Mouse (Mus musculus) liver, embryonic 13.5 days (tissue): Measurements from ENCODE around the gene Zfp213. TPM values are rescaled to one million over a fixed set of nuclear protein-coding genes. Genes with fewer than 3 reads are reported as not detected.
"Not testable (repeated sequence)": the region's sequence is repeated elsewhere in the genome, so short reads cannot be mapped to it uniquely, and the experiment has no call there.

Source experiments
- ATAC-seq: fragments of 200-750 bp; cut with Nextera tagmentation; 2 replicates; pipeline ENCODE4 v1.8.0; 2017; ENCODE audit warnings: low read depth, mild to moderate bottlenecking, moderate number of reproducible peaks, moderate library complexity
- DNase-seq: peaks from one replicate; pipeline ENCODE4 v3.0.0; 2022
- H3K27ac ChIP-seq: fragments of 300-500 bp; sonication (generic); 2 replicates; pipeline ENCODE4 v1.5.1; 2015; ENCODE audit warnings: moderate library complexity, mild to moderate bottlenecking, inconsistent platforms
- H3K27me3 ChIP-seq: fragments of 300-500 bp; sonication (generic); 2 replicates; pipeline ENCODE4 v1.6.1; 2015; ENCODE audit warnings: mild to moderate bottlenecking, inconsistent platforms
- H3K36me3 ChIP-seq: fragments of 300-500 bp; sonication (generic); 2 replicates; pipeline ENCODE4 v1.6.1; 2015; ENCODE audit warnings: mild to moderate bottlenecking, inconsistent platforms
- H3K4me1 ChIP-seq: fragments of 300-500 bp; sonication (generic); replicated peaks from 2 replicates; pipeline ENCODE4 v1.6.1; 2015; ENCODE audit warnings: inconsistent platforms
- H3K4me2 ChIP-seq: fragments of 300-500 bp; sonication (generic); 2 replicates; pipeline ENCODE4 v1.6.1; 2015; ENCODE audit warnings: inconsistent platforms, mild to moderate bottlenecking, moderate library complexity
- H3K4me3 ChIP-seq: fragments of 300-500 bp; sonication (generic); replicated peaks from 2 replicates; pipeline ENCODE4 v1.5.1; 2015; ENCODE audit warnings: mild to moderate bottlenecking, inconsistent platforms
- H3K9ac ChIP-seq: fragments of 300-500 bp; sonication (generic); 2 replicates; pipeline ENCODE4 v1.6.1; 2015; ENCODE audit warnings: mild to moderate bottlenecking, inconsistent platforms
- H3K9me3 ChIP-seq: fragments of 300-500 bp; sonication (generic); replicated peaks from 2 replicates; pipeline ENCODE4 v1.6.1; 2016; ENCODE audit warnings: inconsistent platforms
- WGBS: fragments of 180-500 bp; shearing (Covaris S2); methylation state at CpG from one replicate; pipeline ENCODE4 v1.1.7; 2015; ENCODE audit not compliant: insufficient replicate concordance; 5-methylcytosine and 5-hydroxymethylcytosine counted together
- polyA plus RNA-seq: library from polyadenylated mRNA; unstranded; fragments of >200 nt; fragmentation: Nextera tagmentation; extraction: Ambion mirVana; gene quantifications from 2 replicates; pipeline ENCODE4 v1.2.1, GENCODE M21; 2015

Gene Zfp213
- polyA plus RNA-seq, 1 experiment from 2014 or later = 6.5 TPM

DNA sequence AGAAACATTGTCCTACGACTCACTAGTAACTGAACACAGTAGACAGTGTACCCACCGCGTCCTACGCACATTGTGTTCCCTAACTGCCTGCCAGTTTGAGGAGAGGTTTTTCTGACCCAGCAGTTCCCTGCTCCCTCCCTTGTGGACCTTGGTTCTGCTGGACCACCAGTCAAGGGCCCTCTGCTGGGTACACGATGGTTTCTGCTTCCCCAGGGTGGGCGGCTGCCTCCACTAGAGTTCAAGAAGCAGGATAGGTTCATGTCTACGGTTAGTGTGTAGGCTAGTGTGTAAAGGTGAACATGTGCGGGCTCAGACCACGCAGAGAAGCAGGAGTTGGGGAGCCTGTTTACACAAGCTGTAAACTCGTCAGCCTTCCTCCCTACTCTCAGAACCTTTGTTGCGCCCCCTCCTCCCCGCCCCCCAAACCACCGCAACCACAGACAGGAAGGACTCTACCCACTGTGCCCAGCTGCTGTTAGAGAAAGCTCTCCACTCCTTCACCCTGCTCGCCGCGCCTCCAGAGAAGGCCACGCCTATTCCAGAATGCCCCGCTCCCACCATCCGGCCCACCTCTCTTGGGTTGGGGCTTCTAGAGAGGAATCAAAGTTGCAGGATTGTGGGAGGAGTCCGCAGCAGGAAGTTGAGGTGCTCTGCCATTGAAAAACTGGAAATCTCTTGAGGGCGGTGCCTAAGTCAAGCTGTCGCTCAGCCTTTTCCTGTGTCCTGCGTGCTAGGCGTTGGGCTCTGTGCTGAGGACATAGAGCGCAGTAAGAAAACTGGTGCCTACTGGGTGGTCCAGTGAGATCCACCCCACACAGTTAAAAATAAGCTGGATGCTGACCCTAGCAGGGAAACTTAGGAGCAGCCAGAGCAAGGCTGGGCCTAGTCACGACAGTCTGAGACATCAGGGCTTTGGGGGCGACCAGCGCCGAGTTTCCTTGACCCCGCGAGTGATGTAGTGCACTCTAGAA is 34.8 kb upstream of the Zfp213 start, which contains the start of gene Zfp13:
Gene Zfp13 (minus strand): TSS at position 906 of the 971 bp plus-strand sequence.
- no peaks in the 10 kb centered on the region for H3K9me3 ChIP-seq
- H3K27me3 ChIP-seq = no peaks in the 10 kb centered on the region
- peaks cover 22% of the 10 kb centered on the region for H3K4me1 ChIP-seq
- peak within 1 kb of the TSS; percentile 73 for H3K4me2 ChIP-seq
- H3K36me3 ChIP-seq = no peaks in the 10 kb centered on the region
- ATAC-seq = peak; percentile 91
- H3K4me3 ChIP-seq = peak within 1 kb of the TSS; percentile 58
- H3K27ac ChIP-seq = peak within 1 kb of the TSS; percentile 72
- peak; percentile 78 for DNase-seq
- H3K9ac ChIP-seq = peak within 1 kb of the TSS; percentile 66
- 4% methylated on average over 31 of the region's 31 CpGs for WGBS

DNA sequence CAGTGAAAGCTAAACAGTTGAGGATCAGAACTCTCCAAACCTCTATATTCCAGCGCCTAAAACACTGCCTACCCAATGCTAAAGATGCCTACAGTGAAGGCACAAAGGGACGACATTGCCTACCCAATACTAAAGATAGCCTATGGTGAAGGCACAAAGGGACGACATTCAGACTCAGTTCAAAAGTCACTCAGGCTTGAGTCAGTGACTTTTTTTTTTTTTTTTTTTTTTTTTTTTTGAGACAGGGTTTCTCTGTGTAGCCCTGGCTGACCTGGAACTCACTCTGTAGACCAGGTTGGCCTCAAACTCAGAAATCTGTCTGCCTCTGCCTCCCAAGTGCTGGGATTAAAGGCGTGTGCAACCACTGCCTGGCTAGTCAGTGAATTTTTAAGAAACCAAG is 31.1 kb upstream of the Zfp213 start:
- ATAC-seq, H3K9me3 ChIP-seq, H3K36me3 ChIP-seq, H3K4me2 ChIP-seq, H3K27me3 ChIP-seq, H3K4me3 ChIP-seq, H3K9ac ChIP-seq, DNase-seq, H3K27ac ChIP-seq: not testable (repeated sequence)
- WGBS = 65% methylated on average over 4 of the region's 4 CpGs
- H3K4me1 ChIP-seq = peaks cover 34% of the 10 kb centered on the region

- H3K4me3 ChIP-seq = peak overlapping the region; percentile 64
- ATAC-seq (peak; percentile 66), DNase-seq (no peak)
- H3K4me1 ChIP-seq = peaks cover 14% of the 10 kb centered on the region
- H3K27ac ChIP-seq = peak overlapping the region; percentile 35
- no peaks in the 10 kb centered on the region for H3K27me3 ChIP-seq
- H3K4me2 ChIP-seq = peak overlapping the region; percentile 76
- H3K9ac ChIP-seq = peak overlapping the region; percentile 57
- H3K36me3 ChIP-seq = no peaks in the 10 kb centered on the region
- 9% methylated on average over 13 of the region's 13 CpGs for WGBS
- H3K9me3 ChIP-seq = no peaks in the 10 kb centered on the region
Measured at GRCm38 (mm10) chr17:23592926-23593300, 28.9 kb upstream of the Zfp213 start.

DNA sequence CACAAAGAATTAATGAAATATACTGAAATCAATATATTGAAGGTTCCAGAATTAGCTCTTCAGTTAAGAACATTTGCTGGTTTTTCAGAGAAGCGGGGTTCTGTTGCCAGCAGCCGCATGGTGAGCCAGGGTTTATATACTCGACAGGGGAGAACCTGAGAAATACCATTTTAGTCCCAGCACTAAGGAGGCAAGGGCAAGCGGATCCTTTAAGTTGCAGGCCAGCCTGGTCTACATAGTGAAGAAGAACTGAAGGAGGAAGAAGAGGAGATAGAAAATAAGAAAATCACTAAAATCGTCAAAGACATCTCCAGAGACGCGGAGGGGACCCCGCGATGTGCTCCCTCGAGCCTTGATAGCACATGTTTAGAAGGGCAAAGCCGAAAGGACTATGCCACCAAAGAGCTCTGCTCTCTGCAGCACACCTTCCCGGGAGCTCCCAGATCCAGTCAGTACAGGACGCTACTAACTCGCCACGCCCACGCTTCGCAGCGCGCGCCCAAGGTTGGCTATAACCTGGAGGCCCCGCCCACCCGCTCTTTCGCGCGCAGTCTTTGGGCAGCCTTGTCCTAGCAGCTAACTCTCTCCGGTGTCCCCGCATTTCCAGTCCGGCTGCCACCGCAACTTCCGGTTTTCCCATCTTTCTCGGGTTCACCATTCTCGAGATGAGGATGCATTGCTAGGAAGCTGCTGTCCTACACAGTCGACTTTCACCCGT is 28.3 kb upstream of the Zfp213 start:
- 7% methylated on average over 34 of the region's 34 CpGs for WGBS
- Histone ChIP-seq H3K9me3 (no peaks in the 10 kb centered on the region), H3K36me3 (no peaks in the 10 kb centered on the region), H3K4me3 (peak overlapping the region; percentile 64), H3K4me1 (peaks cover 14% of the 10 kb centered on the region), H3K27me3 (no peaks in the 10 kb centered on the region), H3K4me2 (peak overlapping the region; percentile 76), H3K27ac (peak overlapping the region; percentile 35; the same call in 1 of the 2 replicates), H3K9ac (peak overlapping the region; percentile 57)
- peak; percentile 100 for ATAC-seq
- peak; percentile 95 for DNase-seq

DNA sequence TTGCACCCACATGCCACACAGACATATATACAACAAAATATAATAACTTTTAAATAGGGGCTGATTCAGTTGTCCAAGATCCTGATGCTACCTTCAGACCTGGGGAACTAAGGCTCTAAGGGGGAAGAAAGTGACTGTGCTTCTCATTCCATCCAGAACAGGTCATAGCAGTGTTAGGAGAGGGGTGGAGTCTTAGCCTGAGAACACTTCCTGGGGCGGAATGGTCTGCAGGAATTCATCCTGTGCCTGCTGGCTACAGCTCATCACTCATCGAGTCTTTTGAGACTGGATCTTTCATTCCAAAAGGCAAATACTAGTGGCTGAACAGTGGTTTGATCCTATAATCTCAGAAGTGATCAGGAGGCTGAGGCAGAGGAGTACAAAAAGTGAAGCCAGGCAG is 23.2 kb upstream of the Zfp213 start:
- 55% methylated on average over 2 of the region's 2 CpGs for WGBS
- H3K4me2 ChIP-seq = no peak overlapping the region
- H3K9ac ChIP-seq = no peak overlapping the region
- no peak for ATAC-seq
- peaks cover 18% of the 10 kb centered on the region for H3K27me3 ChIP-seq
- no peak overlapping the region for H3K4me3 ChIP-seq
- peaks cover 4% of the 10 kb centered on the region for H3K4me1 ChIP-seq
- no peaks in the 10 kb centered on the region for H3K9me3 ChIP-seq
- H3K36me3 ChIP-seq = no peaks in the 10 kb centered on the region
- no peak overlapping the region for H3K27ac ChIP-seq
- DNase-seq = no peak

DNA sequence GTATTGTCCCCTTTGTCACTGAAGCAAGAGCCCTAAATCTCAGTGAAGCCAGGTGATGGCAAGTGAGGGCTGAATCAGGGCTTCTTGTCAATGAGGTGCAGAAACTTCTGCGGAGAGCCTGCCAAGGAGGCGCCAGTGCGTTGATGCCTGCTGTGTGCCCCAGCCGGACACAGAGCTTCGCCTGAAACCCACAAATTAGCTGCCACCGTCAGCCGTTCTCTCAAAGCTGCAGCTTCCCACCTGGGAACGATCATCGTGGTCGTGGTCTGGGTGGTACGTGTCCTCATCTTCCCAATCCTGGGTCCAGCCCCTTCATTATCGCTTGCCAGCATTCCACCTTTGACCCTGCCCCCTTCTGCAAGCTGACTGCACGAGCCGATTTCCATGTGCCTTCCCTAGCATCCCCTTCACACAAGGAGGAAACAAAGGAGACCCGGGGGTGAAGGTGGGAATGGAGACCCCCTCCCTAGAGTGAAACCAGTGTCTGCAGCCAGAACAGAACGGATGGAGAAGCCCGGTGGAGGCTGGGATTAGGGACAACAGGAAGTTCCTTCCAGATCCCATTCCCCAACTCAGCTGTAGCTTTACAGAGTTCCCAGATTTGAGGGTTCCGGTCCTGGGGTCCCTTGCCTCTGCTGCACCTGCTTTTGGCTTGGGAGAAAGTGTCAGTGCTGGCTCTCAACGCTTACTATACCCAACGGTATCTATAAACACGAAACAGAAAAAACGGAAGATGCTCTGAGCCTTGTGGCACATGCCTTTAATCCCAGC is 21.9 kb upstream of the Zfp213 start:
- Histone ChIP-seq H3K4me2 (peak overlapping the region; percentile 45), H3K27ac (no peak overlapping the region), H3K9me3 (no peaks in the 10 kb centered on the region), H3K4me1 (no peaks in the 10 kb centered on the region; the same call in none of the 2 replicates), H3K9ac (peak overlapping the region; percentile 48), H3K4me3 (peak overlapping the region; percentile 47), H3K36me3 (no peaks in the 10 kb centered on the region), H3K27me3 (peaks cover 18% of the 10 kb centered on the region)
- no peak for DNase-seq
- ATAC-seq = peak; percentile 26
- WGBS = 2% methylated on average over 22 of the region's 22 CpGs

DNA sequence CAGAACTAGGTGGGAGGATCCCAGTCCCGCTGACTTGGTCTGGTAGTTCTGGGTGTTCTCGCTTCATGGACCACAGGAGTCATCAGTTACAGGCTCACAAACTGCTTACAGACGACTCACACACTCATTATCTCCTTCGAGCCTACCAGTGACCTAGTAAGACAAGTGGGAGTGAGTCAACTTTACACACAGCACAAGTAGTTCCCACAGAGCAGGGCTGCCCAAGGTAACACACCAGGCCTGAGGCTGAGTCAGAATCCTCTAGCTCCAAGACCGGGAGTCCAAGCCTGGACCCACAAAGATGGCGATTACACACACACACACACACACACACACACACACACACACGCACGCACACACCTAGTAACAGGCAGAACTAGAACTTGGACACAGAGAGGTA is 20.7 kb upstream of the Zfp213 start:
- ATAC-seq (no peak), DNase-seq (no peak)
- no peak overlapping the region for H3K27ac ChIP-seq
- no peak overlapping the region for H3K9ac ChIP-seq
- no peaks in the 10 kb centered on the region for H3K9me3 ChIP-seq
- peaks cover 18% of the 10 kb centered on the region for H3K27me3 ChIP-seq
- H3K4me2 ChIP-seq = peak overlapping the region; percentile 45; the same call in 1 of the 2 replicates
- H3K36me3 ChIP-seq = no peaks in the 10 kb centered on the region; the same call in 1 of the 2 replicates
- no peaks in the 10 kb centered on the region; the same call in none of the 2 replicates for H3K4me1 ChIP-seq
- WGBS = 66% methylated on average over 8 of the region's 8 CpGs
- no peak overlapping the region for H3K4me3 ChIP-seq

DNA sequence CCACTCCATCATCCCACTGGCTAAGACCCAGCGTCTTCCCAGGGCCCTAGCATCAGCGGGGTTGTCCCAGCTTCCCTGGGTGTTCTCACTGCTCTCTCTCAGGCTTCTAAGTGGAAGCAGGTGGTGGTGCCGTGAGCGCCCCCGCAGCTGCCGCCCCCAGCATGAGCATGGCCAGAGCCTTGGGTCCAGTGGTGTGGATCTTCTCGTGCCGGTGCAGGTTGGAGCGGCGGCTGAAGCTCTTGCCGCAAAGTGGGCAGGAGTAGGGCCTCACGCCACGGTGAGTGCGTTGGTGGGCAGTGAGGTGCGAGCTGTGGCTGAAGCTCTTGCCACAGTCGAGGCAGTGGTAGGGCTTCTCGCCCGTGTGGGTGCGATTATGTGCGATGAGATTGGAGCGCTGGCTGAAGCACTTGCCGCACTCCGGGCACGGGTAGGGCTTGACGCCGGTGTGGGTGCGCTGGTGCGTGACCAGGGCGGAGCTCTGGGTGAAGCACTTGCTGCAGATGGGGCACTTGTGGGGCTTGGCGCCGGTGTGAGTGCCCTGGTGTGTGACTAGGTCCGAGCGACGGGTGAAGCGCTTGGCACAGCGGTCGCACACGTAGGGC is 12.0 kb upstream of the Zfp213 start:
- 85% methylated on average over 38 of the region's 38 CpGs for WGBS
- Histone ChIP-seq H3K4me3 (no peak overlapping the region), H3K4me1 (no peaks in the 10 kb centered on the region), H3K4me2 (no peak overlapping the region), H3K9ac (no peak overlapping the region), H3K9me3 (no peaks in the 10 kb centered on the region), H3K36me3 (peaks cover 21% of the 10 kb centered on the region), H3K27me3 (no peaks in the 10 kb centered on the region), H3K27ac (no peak overlapping the region)
- ATAC-seq (no peak; the same call in 1 of the 2 replicates), DNase-seq (no peak)

- H3K36me3 ChIP-seq = peaks cover 21% of the 10 kb centered on the region
- no peak overlapping the region for H3K4me3 ChIP-seq
- ATAC-seq (no peak), DNase-seq (no peak)
- no peak overlapping the region for H3K27ac ChIP-seq
- H3K4me2 ChIP-seq = no peak overlapping the region
- no peak overlapping the region for H3K9ac ChIP-seq
- no peaks in the 10 kb centered on the region for H3K9me3 ChIP-seq
- H3K4me1 ChIP-seq = no peaks in the 10 kb centered on the region
- no peaks in the 10 kb centered on the region for H3K27me3 ChIP-seq
- 68% methylated on average over 8 of the region's 8 CpGs for WGBS
Measured at GRCm38 (mm10) chr17:23574130-23574529, 10.1 kb upstream of the Zfp213 start.

- Histone ChIP-seq H3K9me3 (no peaks in the 10 kb centered on the region), H3K4me2 (no peak overlapping the region), H3K4me1 (no peaks in the 10 kb centered on the region), H3K27me3 (no peaks in the 10 kb centered on the region), H3K36me3 (peaks cover 19% of the 10 kb centered on the region), H3K4me3 (no peak overlapping the region), H3K9ac (no peak overlapping the region), H3K27ac (no peak overlapping the region)
- no peak for DNase-seq
- 59% methylated on average over 6 of the region's 6 CpGs for WGBS
- no peak for ATAC-seq
Measured at GRCm38 (mm10) chr17:23572059-23572458, 8.0 kb upstream of the Zfp213 start.
